Mouse (Mus musculus) retina, postnatal 1 day (tissue): ENCODE results near the gene Rab20.
A peak's percentile ranks its signal among the peaks of the same experiment; 100 is the strongest.

Source experiments
- DNase-seq: peaks from one replicate; pipeline ENCODE4 v3.0.0-alpha.2; 2012

Gene Rab20

DNA sequence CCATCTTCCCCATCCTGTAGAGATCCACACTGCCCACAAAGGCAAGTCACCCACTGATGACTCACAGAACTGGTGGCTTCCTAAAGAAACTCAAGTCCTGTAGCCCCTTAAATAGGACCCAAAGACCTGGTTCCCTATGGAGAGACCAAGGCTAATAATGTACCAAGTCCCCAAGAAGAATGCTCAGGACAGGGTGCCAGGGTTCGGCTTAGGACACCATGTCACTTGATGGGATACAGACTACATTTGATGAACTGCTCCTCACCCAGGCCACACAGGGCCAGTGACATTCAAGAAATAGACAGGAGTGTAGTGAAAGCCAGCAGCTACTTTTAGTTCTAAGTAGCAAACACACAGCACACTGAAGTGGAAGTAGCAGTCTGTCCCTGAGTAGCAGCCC is 26.4 kb downstream of the Rab20 start:
- no peak for DNase-seq

DNA sequence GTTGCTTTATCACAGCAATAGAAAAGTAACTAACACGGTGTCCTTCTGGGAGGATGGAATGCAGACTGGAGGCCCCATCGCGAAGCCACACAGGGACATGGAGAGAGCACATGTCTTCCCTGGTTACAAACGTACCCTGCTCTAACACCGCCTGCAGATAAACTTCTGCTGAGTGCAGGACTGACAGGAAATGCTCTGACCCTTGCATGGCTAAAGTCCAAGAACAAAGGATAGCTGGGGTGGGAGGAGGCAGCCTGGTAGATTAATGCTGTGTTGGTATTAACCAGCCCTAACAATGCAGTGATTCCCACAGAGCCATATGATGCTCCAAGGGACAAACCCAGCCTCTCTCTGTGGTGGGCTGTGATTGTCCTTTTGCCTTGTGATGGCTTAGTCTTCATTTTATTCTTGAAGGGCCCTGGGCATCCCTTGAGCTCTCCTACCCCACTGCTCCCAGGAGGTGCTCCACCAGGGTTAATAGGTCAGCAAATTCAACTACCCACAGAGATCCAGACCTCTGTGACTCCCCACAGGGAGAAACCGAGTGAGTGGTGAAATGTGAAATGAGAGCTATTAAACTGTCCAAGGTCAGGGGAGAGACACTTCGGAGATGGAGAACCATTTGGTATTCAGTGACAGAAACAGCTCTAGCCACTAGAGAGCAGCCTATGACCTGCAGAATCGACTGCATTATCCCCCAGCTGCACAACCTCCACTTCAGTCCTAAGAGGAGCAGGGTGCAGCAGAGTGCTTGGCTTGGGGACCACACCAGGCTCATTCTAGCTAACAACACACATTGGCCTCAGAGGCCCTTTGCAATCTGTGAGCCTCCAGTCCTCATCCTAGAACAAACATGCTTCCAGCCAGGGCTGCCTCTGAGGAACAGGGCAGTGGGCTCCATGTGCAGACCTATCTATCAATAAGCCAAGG is 28.1 kb downstream of the Rab20 start:
- peak; percentile 78 for DNase-seq

DNA sequence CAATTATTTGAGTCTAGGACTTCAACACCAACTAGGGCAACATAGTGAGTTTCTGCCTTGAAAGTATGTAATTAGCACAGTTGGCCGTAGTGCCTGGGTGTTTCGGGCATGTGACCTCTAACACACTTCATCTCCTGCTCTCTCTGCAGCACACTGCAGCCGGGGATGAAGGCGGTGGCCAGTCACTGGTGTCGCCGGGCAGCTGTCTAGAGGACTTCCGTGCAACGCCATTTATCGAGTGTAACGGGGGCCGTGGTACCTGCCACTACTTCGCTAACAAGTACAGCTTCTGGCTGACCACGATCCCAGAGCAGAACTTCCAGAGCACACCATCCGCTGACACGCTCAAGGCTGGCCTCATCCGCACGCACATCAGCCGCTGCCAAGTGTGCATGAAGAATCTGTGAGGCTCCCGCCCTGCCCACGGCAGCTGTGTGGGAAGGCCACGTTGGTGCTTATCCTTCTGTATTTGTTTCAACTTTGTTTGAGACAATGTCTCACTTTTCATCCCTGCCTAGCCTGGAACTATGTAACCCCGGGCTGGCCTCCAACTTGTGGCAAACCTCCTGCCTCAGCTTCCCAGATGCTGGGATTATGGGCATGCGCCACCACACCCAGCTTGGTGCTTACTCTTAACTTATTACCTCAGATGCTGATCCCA is 30.5 kb downstream of the Rab20 start:
- DNase-seq: no peak

DNA sequence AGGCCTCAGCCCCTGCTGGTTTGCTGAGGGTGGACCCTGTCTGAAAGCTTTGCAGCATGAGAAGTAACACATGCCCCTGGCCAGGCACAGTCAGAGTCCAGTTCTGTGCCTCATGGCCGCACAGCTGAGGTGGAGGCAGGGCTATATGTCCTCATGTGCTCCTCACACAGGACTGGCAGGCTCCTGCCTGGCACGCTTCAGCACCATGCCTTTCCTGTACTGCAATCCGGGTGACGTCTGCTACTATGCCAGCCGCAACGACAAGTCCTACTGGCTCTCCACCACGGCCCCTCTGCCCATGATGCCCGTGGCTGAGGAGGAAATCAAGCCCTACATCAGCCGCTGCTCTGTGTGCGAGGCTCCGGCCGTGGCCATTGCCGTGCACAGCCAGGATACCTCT is 32.7 kb downstream of the Rab20 start:
- DNase-seq: no peak

DNA sequence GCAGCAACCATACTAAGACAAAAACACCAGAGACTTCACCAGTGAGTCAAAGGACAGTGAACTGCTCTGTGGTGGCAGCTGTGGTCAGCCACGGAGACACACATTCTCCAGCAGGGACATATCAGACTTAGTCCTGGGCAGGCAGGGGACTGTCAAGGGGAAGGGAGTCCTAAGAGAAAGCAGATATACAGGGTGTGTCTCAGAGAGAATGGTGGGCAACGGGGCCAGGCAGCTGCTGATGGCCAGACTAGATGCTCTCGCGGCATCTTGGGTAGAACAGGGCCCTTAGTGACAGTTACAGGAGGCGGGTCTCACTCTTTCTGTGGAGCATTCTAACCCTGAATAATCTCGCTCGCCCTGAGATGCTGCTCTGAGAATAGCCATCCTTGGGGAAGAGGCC is 34.3 kb downstream of the Rab20 start:
- DNase-seq: no peak

DNA sequence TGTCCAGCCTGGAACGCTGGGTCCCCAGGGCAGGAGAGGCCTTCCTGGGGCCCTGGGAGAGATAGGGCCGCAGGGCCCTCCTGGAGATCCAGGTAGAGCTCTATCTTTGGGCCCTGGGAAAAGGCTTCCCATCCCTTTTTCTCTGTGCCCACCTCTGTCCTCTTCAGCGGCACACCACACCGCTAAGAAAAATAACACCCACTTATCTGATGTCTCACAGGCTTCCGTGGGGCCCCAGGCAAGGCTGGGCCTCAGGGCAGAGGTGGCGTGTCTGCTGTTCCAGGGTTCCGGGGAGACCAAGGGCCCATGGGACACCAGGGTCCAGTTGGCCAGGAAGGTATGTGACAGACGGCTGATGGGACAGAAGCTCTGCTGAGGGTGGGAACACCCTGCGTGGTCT is 34.9 kb downstream of the Rab20 start:
- DNase-seq: no peak

DNA sequence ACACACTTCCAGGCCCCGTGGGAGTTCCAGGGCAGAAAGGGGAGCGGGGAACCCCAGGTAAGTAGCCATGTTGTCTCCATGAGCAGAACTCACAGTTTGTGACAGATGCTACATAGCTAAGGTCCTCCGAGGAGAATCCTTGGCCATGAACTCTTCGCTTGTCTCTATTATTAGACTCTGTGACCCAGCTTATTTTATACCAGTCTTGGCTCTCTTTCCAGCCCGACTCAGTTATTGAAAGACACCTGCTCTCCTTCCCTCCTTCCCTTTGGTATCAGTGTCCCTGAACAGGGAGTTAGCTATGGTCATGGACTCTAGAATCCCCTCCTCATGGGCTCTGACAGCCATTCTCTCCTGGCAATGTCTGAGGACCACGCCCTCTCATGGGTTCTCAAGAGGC is 37.2 kb downstream of the Rab20 start:
- no peak for DNase-seq

DNA sequence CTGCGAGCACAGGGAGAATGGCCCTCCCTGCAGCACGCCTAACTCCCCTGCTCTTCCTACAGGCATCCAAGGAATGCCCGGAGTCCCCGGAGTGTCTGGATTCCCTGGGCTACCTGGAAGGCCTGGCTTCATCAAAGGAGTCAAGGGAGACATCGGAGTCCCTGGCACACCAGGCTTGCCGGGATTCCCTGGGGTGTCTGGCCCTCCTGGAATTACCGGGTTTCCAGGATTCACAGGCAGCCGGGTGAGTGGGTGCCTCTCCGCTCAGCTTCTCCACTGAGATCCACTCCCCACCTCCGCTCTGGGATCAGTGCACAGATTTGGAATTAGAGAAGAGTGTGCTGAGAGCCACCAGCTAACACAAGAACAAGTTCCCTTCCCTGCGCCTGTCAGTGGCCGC is 40.6 kb downstream of the Rab20 start:
- DNase-seq: no peak

DNA sequence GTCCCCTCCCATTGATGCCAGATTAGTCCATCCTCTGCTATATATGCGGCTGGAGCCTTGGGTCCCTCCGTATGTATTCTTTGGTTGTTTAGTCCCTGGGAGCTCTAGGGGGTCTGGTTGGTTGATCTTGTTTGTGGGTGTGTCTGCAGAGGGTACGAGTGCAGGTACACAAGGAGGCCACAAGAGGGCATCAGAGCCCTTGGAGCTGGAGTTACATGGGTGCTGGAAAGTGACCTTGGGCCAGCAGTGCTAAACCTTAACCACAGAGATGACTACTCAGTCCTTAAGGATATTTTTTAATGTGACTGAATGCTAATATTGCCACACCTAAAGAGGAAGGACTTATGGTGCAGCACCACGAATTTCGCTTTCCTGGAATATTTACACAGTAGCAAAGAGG is 47.8 kb downstream of the Rab20 start:
- peak; percentile 32 for DNase-seq

DNA sequence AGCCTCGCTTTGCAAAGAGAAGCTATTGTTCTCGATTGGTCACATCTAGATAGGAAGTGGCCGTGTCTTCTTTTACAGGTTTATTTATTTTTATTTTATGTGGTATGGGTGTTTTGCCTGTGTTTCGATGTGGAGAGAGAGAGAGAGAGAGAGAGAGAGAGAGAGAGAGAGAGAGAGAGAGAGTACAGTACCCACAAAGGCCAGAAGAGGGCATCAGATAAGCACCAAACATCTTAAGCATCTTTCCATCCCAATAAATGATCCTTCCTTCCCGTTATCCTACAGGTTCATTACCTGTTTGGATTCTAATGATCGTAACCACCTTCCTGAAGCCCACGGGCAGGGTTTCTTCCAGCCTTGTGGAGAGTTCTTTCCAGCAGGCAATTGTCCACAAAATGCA is 55.4 kb downstream of the Rab20 start:
- DNase-seq: peak; percentile 45

DNA sequence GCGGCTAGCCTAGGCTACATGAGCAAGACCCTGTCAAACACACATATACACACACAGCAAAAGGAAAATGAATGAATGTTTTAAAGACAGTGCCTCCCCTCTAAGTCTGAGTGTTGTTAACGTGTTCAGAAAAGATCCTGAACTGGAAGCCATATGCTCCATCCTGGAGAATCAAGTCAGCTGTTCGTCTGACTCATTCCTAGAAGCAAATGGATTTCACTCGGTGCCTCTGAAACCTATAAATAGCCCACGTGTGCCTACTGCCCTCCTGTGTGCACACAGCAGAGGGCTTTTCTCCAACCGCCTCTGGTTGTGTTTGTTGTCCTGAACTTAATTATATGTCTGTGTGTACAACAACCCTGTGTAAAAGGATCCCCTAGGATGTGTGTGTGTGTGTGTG is 56.5 kb downstream of the Rab20 start:
- DNase-seq: no peak

DNA sequence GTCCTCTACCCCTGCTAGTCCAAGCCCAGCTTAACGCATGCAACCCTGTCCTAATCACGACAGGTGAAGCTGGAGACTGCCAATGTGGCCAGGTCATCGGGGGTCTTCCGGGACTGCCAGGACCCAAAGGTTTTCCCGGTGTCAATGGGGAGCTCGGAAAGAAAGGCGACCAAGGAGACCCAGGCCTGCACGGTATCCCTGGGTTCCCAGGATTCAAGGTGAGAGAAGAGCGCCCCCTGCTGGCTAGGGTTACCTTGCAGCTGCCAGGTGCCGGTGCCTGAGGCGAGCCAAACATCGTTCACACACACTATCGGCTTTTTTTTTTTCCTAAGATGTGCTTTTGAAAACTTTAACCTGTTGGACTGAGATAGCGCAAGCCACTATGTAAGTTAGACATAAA is 57.4 kb downstream of the Rab20 start:
- DNase-seq: peak; percentile 49

DNA sequence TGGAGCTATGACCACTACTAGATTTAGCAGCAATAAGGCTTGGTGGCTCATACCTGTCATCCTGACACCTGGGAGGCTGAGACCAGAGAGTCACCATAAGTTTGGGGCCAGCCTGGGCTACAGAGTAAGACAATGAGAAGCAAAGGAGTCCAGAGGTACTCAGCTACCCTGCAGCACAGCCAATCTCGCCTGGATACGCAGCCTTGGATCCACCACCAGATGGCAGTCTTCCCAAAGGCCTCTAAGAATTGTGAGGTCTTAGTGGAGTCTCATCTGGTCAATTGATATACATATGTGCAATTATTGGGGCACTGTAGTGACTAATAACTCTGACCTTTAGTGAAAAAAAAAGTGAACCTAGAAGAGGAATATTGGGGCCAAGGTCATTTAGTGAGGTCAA is 58.9 kb downstream of the Rab20 start:
- peak; percentile 76 for DNase-seq

DNA sequence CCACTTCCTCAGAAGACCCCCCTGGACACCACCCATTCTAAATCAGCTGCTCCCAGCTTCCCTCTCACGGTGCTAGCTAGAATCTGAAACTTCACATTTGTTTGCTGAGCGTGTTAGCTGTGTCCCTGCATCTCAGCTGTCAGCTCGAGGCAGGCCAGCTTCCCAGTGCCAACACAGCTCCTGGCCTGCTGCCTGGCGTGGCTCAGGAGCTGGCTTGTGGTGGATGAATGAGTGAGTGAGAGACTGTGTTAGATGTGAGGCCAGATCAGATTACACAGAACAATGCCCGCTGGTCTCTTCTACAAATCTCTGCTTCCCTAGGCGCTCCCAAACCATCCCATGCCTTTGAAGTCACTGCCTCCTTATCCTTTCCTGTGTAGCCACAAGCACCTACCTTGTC is 59.3 kb downstream of the Rab20 start:
- DNase-seq: no peak

DNA sequence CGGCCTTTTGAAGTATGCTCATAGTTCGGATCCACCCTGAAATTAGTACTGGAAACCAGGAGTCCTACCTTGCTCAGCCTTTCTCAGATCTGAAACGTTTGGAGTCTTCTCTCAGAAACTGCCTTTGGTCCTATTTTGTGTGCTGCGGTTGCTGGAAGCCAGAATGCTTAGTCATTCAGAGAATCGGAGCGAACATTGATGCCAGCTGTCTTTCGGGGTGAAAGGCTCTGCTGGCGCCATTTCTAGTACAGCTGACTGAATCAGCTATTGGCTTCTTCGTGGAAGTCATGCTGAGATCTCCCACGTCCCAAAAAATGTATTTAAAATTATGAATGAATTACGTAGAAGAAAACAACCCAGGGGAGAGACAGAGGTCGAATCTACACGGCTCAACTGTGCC is 60.7 kb downstream of the Rab20 start:
- DNase-seq: no peak

DNA sequence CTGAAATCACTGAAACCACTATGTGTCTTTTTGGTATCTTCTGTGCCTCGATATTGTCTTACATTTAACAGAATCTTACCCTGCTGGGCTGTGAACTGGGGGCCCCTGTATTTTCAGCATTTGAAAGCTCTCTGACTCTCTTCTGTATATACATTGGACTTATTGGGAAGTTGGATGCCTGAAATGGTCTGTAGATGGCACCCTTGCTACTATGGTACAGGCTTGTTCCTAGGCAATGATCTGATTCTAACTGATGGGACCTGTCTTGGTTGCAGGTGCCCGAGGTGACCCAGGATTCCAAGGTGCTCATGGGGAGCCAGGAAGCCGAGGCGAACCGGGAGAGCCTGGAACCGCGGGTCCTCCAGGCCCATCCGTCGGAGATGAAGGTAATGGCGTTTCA is 63.4 kb downstream of the Rab20 start:
- peak; percentile 42 for DNase-seq

DNA sequence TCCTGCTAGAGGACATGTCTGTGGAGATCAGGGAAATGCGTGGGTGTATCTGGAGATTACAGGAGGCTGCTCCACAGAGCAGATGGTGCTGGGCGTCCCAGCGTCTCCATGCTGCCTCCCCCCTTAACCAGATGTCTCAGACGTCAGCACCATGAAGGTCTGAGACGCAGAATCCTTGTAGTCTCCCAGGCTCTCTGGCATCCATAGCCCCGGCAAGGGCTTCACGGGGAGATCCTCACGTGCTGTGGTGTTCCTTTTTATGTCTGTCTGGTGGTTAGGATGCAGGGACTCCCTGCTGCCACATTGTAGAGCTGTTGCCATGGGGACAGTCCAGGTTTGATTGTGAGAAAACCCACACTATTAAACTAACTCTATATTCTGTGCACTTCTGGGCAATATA is 64.2 kb downstream of the Rab20 start:
- DNase-seq: peak; percentile 52

DNA sequence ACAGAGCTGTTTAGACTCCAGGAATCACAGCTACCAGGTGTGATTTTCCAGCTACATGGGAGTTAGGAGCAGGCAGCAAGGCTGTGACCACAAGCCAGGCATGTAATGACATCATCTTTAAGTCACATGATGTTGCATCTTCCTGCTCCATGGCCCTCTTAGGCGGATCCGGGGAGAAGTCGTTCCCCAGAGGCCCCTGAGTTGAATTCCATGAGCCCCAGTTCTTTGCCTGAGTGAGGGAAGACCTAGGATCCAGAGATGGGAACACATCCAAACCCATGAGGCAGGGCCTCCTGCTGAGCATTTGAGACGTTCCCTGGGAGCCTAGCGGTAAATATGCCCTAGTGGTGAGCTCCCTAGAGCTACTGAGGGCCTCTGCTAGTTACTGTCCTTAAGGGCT is 66.1 kb downstream of the Rab20 start:
- DNase-seq: peak; percentile 53

DNA sequence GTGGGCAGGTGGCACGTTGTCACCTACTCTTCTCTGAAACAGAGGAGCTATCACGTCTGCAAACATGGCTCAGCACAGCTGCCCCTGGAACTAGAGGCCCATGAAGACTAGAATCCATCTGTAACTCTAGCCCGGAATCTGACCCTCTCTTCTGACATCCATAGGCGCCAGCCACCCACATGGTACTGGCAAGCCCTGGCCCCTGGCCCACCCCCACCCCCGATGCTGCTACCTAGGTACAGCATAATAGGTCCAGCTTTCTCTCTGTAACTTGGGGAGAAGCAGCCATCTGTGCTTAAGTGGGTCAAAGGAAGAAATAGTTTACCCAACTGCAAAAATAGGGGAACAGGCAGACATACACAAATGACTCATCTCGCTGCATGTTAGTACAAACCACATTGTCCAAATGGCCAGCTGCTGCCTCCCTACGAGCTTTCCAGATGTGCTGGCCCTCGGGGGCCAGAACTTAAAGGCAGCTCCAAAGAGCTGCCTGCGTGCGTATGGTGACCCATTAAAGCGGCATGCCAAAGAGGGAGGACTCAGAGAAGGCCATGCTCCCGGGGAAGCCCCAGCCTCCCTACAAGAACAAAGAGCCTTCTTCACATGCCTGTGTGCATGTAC is 66.9 kb downstream of the Rab20 start:
- DNase-seq: peak; percentile 75

DNA sequence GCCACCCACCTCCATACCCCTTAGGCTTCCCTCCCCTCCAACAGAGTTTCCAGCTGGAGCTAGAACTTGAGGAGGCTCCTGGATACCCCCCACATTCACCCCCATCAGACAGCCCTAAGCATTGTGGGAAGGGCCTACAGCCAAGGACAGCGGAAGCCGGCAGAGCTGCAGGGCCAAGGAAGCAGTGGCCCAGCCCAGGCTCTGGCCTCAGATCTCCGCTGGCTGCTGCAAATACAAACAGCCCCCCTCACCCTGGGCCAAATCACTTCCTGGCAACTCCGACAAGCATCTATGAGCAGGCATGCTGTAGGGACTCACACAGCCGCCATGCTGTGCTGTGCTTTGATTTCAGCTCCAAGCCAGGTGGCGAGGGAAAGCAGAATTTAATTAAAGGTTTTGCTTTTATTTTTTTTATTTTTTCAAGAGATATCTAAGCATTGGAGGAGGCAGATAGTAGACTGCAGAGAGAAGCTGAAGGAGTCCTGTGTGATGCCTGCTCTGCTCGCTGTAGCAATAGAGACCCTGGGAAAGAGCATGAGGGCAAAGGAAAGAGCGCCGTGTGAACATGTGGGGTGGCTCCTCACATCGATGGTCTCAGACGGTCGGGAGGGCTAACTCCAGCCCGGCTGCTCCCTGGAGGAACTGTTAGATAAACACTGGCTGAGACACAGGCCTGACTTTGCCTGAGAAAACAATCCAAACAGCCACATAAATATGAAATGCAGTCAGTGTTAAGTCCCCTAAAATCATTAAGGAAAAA is 72.6 kb downstream of the Rab20 start:
- no peak for DNase-seq

DNA sequence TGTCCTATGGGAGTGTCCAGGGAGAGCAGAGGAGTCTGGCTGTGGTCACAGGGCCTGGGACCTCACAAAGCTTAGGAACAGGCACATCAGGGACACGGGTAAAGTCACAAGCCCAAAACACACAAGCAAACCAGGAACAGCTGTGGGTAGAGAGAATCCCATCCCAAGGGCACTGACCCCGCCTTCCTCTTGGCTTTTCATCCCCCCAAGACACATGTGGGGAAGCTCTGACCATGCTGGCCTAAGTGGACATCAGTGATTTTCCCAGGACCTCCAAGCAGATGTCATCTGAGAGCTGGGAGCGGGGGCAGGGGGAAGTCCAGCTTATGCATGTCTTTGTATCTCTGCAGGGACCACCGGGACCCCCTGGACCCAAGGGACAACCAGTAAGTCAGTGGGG is 73.9 kb downstream of the Rab20 start:
- no peak for DNase-seq

DNA sequence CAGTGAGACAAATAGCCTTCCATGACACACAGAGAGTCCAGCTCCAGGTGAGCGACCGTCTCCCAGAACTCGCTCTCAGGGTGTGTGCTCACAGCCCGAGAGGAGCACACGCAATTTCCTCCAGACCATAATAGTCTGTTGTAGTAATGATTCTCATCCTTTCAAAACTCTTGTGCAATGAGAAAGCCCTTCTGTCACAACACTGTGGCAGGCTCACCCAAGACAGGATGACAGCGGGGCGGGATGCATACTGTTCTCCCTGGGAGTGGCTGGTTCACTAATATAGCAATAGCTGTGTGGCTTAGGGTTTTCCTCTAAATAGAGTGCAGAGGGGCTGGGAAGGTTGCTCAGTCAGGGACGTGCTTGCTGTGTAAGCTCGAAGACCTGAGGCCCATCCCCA is 74.7 kb downstream of the Rab20 start:
- DNase-seq: no peak
